Mouse (Mus musculus) thymus, postnatal 25 days (tissue): ENCODE data around the gene Mettl6.

ENCODE experiments used
- DNase-seq: peaks from one replicate; pipeline ENCODE4 v3.0.0; 2022

The Mettl6 gene

DNA sequence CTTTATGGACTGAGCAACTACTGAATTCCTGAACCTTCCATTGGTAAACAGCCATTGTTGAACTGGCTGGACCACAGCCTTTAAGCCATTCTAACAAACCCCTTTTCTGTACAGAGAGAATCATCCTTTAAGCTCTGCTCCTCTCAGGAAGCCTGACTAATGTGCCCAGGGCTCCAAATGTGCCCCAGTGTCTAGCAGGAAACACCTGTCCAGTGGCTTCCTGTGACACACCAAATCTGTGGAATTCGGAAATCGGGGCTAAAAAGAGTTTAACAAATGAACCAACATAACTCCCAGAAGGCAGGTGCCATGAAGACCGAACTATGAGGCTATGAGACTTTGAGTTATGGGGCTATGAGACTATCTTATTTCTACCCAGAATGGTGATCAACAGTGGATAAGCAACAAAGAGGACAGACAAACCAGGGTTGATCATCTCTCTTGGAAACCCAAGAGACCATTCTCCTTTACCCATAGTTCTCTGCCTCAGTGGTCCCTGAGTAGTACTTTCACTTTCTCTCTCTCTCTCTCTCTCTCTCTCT is 63.0 kb downstream of the Mettl6 start:
- DNase-seq, result no peak

DNA sequence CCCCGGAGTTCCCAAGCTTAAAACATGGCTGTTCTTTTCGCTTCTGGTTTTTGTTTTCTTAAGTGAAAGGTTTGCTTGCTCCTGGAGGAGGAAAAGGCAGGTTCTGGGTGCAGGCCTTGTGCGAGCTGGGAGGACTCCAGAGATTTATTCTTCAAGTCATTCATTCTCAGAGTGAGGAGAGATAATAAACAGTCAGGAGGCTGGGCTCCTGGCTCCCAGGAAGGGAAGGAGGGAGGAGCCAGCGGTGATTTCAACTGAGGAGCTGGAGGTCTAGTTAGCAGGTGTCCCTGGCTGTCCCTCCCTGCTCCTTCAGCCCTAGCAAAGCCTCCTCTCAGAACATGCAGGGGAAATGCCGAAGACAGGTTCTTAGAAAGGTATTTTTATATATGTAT is 65.8 kb downstream of the Mettl6 start:
- no peak for DNase-seq

DNA sequence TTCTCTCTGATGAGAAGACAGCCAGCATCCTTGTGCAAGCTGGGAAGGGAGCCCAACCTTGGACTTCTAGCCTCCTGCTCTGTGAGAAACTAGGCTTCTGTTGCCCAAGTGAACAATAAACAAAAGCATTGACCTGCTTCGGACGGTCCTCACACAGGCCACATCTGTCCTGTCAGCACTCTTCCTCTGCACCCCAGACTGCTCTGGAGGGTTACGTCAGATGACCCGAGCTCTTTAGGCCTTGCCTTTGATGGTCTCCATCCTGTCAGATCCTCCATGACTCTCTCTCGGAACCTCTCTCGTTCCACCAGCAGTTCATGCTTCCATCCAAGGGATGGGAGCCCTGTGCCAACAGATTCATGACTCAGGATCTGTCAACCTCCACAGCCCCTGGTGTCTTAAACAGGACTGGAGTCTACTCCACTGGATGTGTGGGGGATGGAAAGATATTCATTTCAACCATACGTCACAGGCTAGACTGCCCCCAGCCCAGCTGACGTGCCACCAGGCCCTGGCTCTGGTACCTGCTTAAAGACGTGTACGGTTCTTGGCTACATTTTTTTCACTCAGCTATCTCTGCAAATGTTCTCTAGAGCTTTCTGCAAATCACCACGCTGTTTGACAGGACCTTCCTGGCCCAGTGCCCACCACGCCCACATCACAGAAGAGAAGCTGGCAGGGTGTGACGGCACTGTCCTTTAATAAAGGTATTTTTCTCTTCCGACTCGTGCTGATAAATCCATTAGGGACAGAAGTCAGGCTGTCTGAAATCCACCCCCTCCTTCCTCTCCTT is 66.4 kb downstream of the Mettl6 start:
- no peak for DNase-seq
